In genomic region chr4:116076369-116077231, GRCm38 (mm10) we compare ENCODE assay signal across 8 mouse cellular contexts. TPM values are rescaled to one million over a fixed set of nuclear protein-coding genes. Genes with fewer than 3 reads are reported as not detected.
DNase-seq lines count a peak whose midpoint lies in the region; ATAC-seq and TF ChIP-seq lines count a peak whose summit lies in the region.

No protein-coding gene starts in this region.

- intact Hi-C loops in heart, adult 2 months (cut with DNase I), result loop anchor here (1.0 to 5.0 kb wide), 2 partner anchors 23 to 71 kb away; partner anchors contain the start of gene Nsun4

- ATAC-seq in liver, postnatal 0 days, result peak; percentile 12
- ATAC-seq in neural tube, embryonic 14.5 days (ENCODE audit: low read depth), result peak; percentile 15

- DNase-seq in CD4-positive helper T cell, adult 2 months (ENCODE audit: low read depth, low spot score), result peak; percentile 35
- peak; percentile 57 for DNase-seq in adipocyte (ENCODE audit: low spot score)
- DNase-seq in embryo, embryonic 10.5 days (ENCODE audit: low spot score), result peak; percentile 48
- peak; percentile 63 to 70 for DNase-seq in heart, adult 2 months
- peak; percentile 65 for DNase-seq in kidney, adult 18-20 months
- DNase-seq in liver, postnatal 0 days, result peak; percentile 59
- no peak for DNase-seq in T-cell, adult 2 months (ENCODE audit: low spot score)

- WGBS in heart, adult 2 months, result 1% methylated on average over 36 of the region's 37 CpGs
- 2% methylated on average over 37 of the region's 37 CpGs for WGBS in liver, postnatal 0 days (ENCODE audit: insufficient replicate concordance)
- WGBS in neural tube, embryonic 14.5 days, result 4% methylated on average over 37 of the region's 37 CpGs

- no peaks in the 10 kb centered on the region for H3K9me3 ChIP-seq in liver, postnatal 0 days (ENCODE audit: low read length)
- H3K9me3 ChIP-seq in neural tube, embryonic 14.5 days (ENCODE audit: control insufficient read depth, low read length), result no peaks in the 10 kb centered on the region

- no peaks in the 10 kb centered on the region for H3K27me3 ChIP-seq in heart, adult 2 months (ENCODE audit: control insufficient read depth, insufficient read depth, low read length)
- H3K27me3 ChIP-seq in liver, postnatal 0 days (ENCODE audit: insufficient read depth, low read length), result no peaks in the 10 kb centered on the region
- no peaks in the 10 kb centered on the region for H3K27me3 ChIP-seq in neural tube, embryonic 14.5 days (ENCODE audit: control insufficient read depth, insufficient read depth, low read length)

- peak overlapping the region; percentile 96 for H3K27ac ChIP-seq in heart, adult 2 months
- peak overlapping the region; percentile 99 for H3K27ac ChIP-seq in liver, postnatal 0 days (ENCODE audit: low read depth)
- H3K27ac ChIP-seq in neural tube, embryonic 14.5 days (ENCODE audit: low read depth, low read length), result peak overlapping the region; percentile 93

- peaks cover 10% of the 10 kb centered on the region for H3K36me3 ChIP-seq in heart, adult 2 months (ENCODE audit: control insufficient read depth, insufficient read depth, low read length)
- H3K36me3 ChIP-seq in liver, postnatal 0 days (replicated peaks; ENCODE audit: insufficient read depth, low read length), result peaks cover 15% of the 10 kb centered on the region
- H3K36me3 ChIP-seq in neural tube, embryonic 14.5 days (ENCODE audit: control insufficient read depth, insufficient read depth, low read length), result peaks cover 14% of the 10 kb centered on the region

- TF ChIP-seq EP300 in heart, adult 2 months (IDR thresholded peaks at IDR 0.05; ENCODE audit: insufficient read depth, low read depth, low read length), result no peak
- TF ChIP-seq EP300 in liver, postnatal 0 days (IDR thresholded peaks at IDR 0.05; ENCODE audit: low read depth), result no peak

- H3K4me1 ChIP-seq in heart, adult 2 months (ENCODE audit: control insufficient read depth, insufficient read depth, low read length), result peaks cover 12% of the 10 kb centered on the region
- peaks cover 20% of the 10 kb centered on the region for H3K4me1 ChIP-seq in liver, postnatal 0 days (ENCODE audit: insufficient read depth)
- peaks cover 26% of the 10 kb centered on the region for H3K4me1 ChIP-seq in neural tube, embryonic 14.5 days (ENCODE audit: control insufficient read depth, insufficient read depth, low read length)

- H3K4me2 ChIP-seq in liver, postnatal 0 days (ENCODE audit: low read depth, low read length), result peak overlapping the region; percentile 80
- H3K4me2 ChIP-seq in neural tube, embryonic 14.5 days (ENCODE audit: low read depth, low read length), result peak overlapping the region; percentile 87

- H3K79me2 ChIP-seq in heart, adult 2 months (replicated peaks; ENCODE audit: control insufficient read depth, insufficient read depth, low read length), result peaks cover 2% of the 10 kb centered on the region; the same call in 1 of the 2 replicates

- no peak for TF ChIP-seq POLR2A in heart, adult 2 months (IDR thresholded peaks at IDR 0.05; ENCODE audit: insufficient read depth, low read depth, low read length)

- H3K9ac ChIP-seq in heart, adult 2 months (ENCODE audit: low read depth, low read length), result peak overlapping the region; percentile 91
- peak overlapping the region; percentile 96 for H3K9ac ChIP-seq in liver, postnatal 0 days (replicated peaks)
- H3K9ac ChIP-seq in neural tube, embryonic 14.5 days (replicated peaks; ENCODE audit: low read depth, low read length), result peak overlapping the region; percentile 82

- no peak for TF ChIP-seq CTCF in heart, adult 2 months (IDR thresholded peaks at IDR 0.05)
- no peak for TF ChIP-seq CTCF in liver, postnatal 0 days (IDR thresholded peaks at IDR 0.05; ENCODE audit: low read depth)

- H3K4me3 ChIP-seq in heart, adult 2 months, result peak overlapping the region; percentile 97
- peak overlapping the region; percentile 66 for H3K4me3 ChIP-seq in liver, postnatal 0 days (ENCODE audit: low read depth, low read length)
- peak overlapping the region; percentile 75 for H3K4me3 ChIP-seq in neural tube, embryonic 14.5 days (ENCODE audit: low read depth, low read length)

RNA-seq across cellular contexts. Expression of gene Lrrc41, which starts 1.5 kb away (rescaled TPM):
- 10 to 100 TPM; 22.0 to 24.9 TPM for total RNA-seq in heart, adult 2 months (2021)
- 27.1 and 32.6 TPM in 2 replicates for polyA plus RNA-seq in heart, adult 2 months (2012; rRNA removed)
- polyA plus RNA-seq in liver, postnatal 0 days (2015; fragmentation: Nextera tagmentation; extraction: Ambion mirVana), result 22.9 and 23.3 TPM in 2 replicates
- 77.5 and 84.3 TPM in 2 replicates for polyA plus RNA-seq in neural tube, embryonic 14.5 days (2014; fragmentation: Nextera tagmentation; extraction: Ambion mirVana)

RNA-seq across cellular contexts. Expression of gene Uqcrh, which starts 1.7 kb away (rescaled TPM):
- 1,000 to 10,000 TPM; 1,648 to 1,969 TPM for total RNA-seq in heart, adult 2 months (2021)
- 736 and 1,429 TPM in 2 replicates for polyA plus RNA-seq in heart, adult 2 months (2012; rRNA removed)
- 563 and 605 TPM in 2 replicates for polyA plus RNA-seq in liver, postnatal 0 days (2015; fragmentation: Nextera tagmentation; extraction: Ambion mirVana)
- polyA plus RNA-seq in neural tube, embryonic 14.5 days (2014; fragmentation: Nextera tagmentation; extraction: Ambion mirVana), result 443 and 524 TPM in 2 replicates

RNA-seq across cellular contexts. Expression of gene Nsun4, which starts 22.9 kb away (rescaled TPM):
- total RNA-seq in heart, adult 2 months (2021), result 10 to 100 TPM; 24.3 to 28.4 TPM
- polyA plus RNA-seq in heart, adult 2 months (2012; rRNA removed), result 24.9 and 37.0 TPM in 2 replicates
- polyA plus RNA-seq in liver, postnatal 0 days (2015; fragmentation: Nextera tagmentation; extraction: Ambion mirVana), result 8.4 and 8.7 TPM in 2 replicates
- polyA plus RNA-seq in neural tube, embryonic 14.5 days (2014; fragmentation: Nextera tagmentation; extraction: Ambion mirVana), result 12.4 and 12.6 TPM in 2 replicates

RNA-seq across cellular contexts. Expression of gene Rad54l, which starts 46.9 kb away (rescaled TPM):
- under 1 TPM; 0.21 to 0.43 TPM for total RNA-seq in heart, adult 2 months (2021)
- 0.18 and 0.26 TPM in 2 replicates for polyA plus RNA-seq in heart, adult 2 months (2012; rRNA removed)
- polyA plus RNA-seq in liver, postnatal 0 days (2015; fragmentation: Nextera tagmentation; extraction: Ambion mirVana), result 7.3 and 10.3 TPM in 2 replicates
- polyA plus RNA-seq in neural tube, embryonic 14.5 days (2014; fragmentation: Nextera tagmentation; extraction: Ambion mirVana), result 4.8 and 6.3 TPM in 2 replicates

RNA-seq across cellular contexts. Expression of gene Pomgnt1, which starts 47.0 kb away (rescaled TPM):
- total RNA-seq in heart, adult 2 months (2021), result 10 to 100 TPM; 52.7 to 59.5 TPM
- 44.4 and 65.2 TPM in 2 replicates for polyA plus RNA-seq in heart, adult 2 months (2012; rRNA removed)
- 8.8 and 9.2 TPM in 2 replicates for polyA plus RNA-seq in liver, postnatal 0 days (2015; fragmentation: Nextera tagmentation; extraction: Ambion mirVana)
- polyA plus RNA-seq in neural tube, embryonic 14.5 days (2014; fragmentation: Nextera tagmentation; extraction: Ambion mirVana), result 73.5 and 74.0 TPM in 2 replicates
